Mouse (Mus musculus): Measurements from ENCODE around the gene Ankrd39. TPM values are rescaled to one million over a fixed set of nuclear protein-coding genes. Genes with fewer than 3 reads are reported as not detected.

Ankrd39 gene
- polyA plus RNA-seq, 1 experiment from 2014 or later: 20.4 TPM

DNA sequence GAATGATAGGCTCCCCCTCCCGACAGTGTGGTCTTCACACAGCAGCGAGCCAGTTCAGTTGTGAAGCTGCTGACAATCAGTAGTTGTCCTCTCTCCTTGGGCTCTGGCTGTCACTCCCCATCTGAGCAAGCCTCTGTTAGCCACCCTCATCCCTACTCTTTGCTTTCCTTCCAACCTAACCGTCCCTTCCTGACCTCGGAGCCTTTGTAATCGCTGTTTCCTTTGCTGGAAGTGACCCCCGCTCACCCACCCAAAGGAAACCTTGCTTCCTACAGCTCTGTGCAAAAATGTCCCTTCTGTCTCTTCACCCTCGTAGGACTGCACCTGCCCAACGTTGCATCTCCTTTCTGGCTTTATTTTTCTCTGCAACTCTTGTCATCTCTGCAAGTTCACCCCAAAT lies 35.0 kb upstream of the Ankrd39 start:
- H3K4me2 ChIP-seq (replicated peaks): no peak overlapping the region
- no peak overlapping the region for H3K9ac ChIP-seq
- WGBS: 62% methylated on average over 8 of the region's 8 CpGs
- H3K27me3 ChIP-seq: no peaks in the 10 kb centered on the region
- H3K36me3 ChIP-seq: no peaks in the 10 kb centered on the region
- ATAC-seq (ENCODE audit: insufficient number of reproducible peaks, insufficient read depth, low FRiP score, low TSS enrichment): no peak
- H3K4me1 ChIP-seq: peaks cover 41% of the 10 kb centered on the region
- H3K27ac ChIP-seq: no peak overlapping the region
- no peaks in the 10 kb centered on the region for H3K9me3 ChIP-seq
- no peak overlapping the region for H3K4me3 ChIP-seq

DNA sequence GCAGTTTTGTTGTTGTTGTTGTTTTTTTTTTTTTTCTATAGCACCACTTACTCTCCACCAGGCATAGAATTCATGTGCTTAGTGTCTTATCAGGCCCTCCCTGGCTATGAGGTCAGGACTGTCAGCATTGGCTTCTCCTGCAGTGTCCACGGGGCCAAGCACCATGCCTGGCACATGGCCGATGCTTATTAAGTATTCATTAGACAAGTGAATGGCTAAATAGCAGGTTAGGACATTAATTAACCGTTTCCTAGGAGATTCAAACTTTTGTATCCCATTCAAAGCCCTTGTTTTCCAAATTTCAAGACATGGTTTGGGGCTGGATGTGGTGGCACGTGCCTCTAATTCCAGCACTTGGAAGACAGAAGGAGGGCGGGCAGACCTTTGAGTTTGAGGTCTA lies 34.0 kb upstream of the Ankrd39 start:
- WGBS: 76% methylated on average over 5 of the region's 5 CpGs
- ATAC-seq (ENCODE audit: insufficient number of reproducible peaks, insufficient read depth, low FRiP score, low TSS enrichment): no peak
- H3K4me3 ChIP-seq: no peak overlapping the region
- no peak overlapping the region for H3K4me2 ChIP-seq (replicated peaks)
- no peak overlapping the region for H3K9ac ChIP-seq
- H3K4me1 ChIP-seq: peaks cover 40% of the 10 kb centered on the region
- peak overlapping the region; percentile 94 for H3K27ac ChIP-seq
- H3K9me3 ChIP-seq: no peaks in the 10 kb centered on the region
- no peaks in the 10 kb centered on the region for H3K27me3 ChIP-seq
- H3K36me3 ChIP-seq: no peaks in the 10 kb centered on the region

DNA sequence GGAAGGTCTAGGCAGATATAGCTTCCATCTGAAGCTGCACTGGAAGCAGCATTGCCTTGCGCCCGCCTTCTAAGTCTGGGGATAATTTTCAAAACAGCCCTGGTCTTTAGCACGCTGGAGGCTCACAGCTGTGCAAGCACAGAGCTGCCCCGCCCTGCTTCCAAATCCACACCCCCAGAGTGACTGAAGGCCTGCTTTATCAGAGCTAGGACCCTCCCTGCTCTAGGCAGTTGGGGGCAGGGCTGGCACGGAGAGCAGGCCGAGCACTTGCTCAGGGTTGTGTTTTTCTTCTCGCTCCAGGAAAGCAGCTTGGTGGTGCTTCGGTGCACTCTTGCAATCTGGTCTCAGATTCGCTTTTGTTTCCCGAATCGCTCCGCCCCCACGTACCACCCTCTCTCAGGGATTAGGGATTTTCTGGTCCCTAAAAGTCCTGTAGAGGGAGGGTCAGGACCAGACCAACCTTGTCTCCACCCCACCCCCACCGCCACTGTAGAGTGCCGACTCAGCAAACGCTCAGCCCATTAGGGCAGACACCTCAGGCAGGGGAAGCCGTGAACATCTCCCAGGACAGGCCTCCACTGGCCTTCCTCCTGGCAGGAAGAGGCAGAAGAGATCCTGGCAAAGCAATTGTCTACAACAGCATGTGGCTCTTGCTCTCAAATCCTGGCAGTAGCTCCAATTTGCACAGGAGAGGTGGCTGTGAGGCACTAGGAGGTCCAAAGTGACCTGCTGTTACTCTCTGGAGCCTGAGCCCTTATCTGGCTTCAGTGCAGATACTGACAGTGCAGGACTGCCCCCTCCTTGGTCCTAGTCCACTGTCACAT lies 33.4 kb upstream of the Ankrd39 start:
- H3K27me3 ChIP-seq: no peaks in the 10 kb centered on the region
- H3K27ac ChIP-seq: peak overlapping the region; percentile 94
- H3K9me3 ChIP-seq: no peaks in the 10 kb centered on the region
- peak; percentile 91 for ATAC-seq (ENCODE audit: insufficient number of reproducible peaks, insufficient read depth, low FRiP score, low TSS enrichment)
- H3K36me3 ChIP-seq: no peaks in the 10 kb centered on the region
- peak overlapping the region; percentile 42 for H3K4me2 ChIP-seq (replicated peaks)
- WGBS: 1% methylated on average over 17 of the region's 17 CpGs
- peaks cover 40% of the 10 kb centered on the region for H3K4me1 ChIP-seq
- H3K9ac ChIP-seq: 0 out of 2 replicates have a peak overlapping the region, but pooled peaks have one; percentile 7
- H3K4me3 ChIP-seq: peak overlapping the region; percentile 9; the same call in 1 of the 2 replicates

DNA sequence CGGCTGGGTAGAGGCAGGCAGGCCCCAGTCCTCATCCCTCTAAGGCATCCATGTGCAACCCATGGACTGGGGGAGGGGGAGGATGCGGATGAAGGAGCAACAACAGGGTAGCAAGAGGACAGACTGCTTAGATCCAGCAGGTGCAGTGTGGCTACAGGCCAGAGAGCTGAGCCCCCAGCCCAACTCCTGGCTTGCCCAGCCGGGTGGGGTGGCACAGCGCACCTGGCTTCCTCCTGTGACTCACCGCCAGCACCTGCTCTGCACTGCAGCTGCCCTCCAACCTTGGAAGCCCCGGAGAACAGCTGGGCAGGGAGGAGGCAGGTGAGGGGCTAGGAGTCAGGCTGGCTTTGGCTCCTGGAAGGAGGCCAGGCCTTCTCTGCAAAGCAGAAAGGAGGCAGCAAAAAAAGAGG lies 32.7 kb upstream of the Ankrd39 start:
- ATAC-seq (ENCODE audit: insufficient number of reproducible peaks, insufficient read depth, low FRiP score, low TSS enrichment): peak; percentile 70

DNA sequence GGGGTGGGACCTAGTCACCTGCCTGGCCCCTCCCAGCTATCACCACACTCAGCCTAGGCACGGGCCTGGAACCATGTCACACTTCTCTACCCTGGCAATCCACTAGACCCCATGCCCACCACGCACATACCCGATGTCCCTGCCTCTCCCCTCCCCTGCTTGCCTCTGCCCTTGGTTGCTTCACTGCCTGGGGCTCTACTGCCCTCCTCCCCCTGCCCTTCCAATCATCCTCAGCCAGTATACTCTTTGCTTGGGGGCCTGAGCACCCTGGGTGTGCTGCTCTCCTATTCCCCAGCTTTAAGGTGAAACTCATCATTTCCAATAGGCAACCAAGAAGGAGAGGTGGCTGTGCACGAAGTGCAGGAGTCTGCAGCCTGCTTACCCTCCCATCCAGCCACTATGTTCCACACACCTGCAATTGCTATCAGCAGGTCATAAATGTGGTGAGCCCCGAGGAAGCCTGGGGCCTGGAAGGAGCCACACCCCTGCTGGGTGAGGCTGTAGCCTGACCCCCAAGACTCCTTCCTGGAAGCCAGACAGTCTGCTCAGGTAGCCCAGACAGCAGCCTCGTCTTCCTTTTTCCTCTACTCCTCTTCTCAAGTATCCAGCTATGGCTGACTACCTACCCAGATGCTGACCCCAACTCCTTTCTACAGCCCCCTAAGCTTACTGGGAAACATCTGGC lies 29.9 kb upstream of the Ankrd39 start:
- peaks cover 44% of the 10 kb centered on the region for H3K4me1 ChIP-seq
- 68% methylated on average over 6 of the region's 6 CpGs for WGBS
- no peaks in the 10 kb centered on the region for H3K9me3 ChIP-seq
- H3K27me3 ChIP-seq: no peaks in the 10 kb centered on the region
- no peak overlapping the region for H3K4me2 ChIP-seq (replicated peaks)
- no peak for ATAC-seq (ENCODE audit: insufficient number of reproducible peaks, insufficient read depth, low FRiP score, low TSS enrichment)
- H3K27ac ChIP-seq: no peak overlapping the region
- no peak overlapping the region for H3K9ac ChIP-seq
- H3K36me3 ChIP-seq: no peaks in the 10 kb centered on the region
- no peak overlapping the region for H3K4me3 ChIP-seq

More for the DNA sequence above, 32.7 kb upstream of the Ankrd39 start:
- WGBS: 17% methylated on average over 6 of the region's 6 CpGs
- Histone ChIP-seq H3K27ac (peak overlapping the region; percentile 94), H3K9ac (no peak overlapping the region), H3K4me3 (peak overlapping the region; percentile 9; the same call in 1 of the 2 replicates), H3K36me3 (no peaks in the 10 kb centered on the region), H3K4me1 (peaks cover 41% of the 10 kb centered on the region), H3K27me3 (no peaks in the 10 kb centered on the region), H3K4me2 (replicated peaks) (peak overlapping the region; percentile 42), H3K9me3 (no peaks in the 10 kb centered on the region)

DNA sequence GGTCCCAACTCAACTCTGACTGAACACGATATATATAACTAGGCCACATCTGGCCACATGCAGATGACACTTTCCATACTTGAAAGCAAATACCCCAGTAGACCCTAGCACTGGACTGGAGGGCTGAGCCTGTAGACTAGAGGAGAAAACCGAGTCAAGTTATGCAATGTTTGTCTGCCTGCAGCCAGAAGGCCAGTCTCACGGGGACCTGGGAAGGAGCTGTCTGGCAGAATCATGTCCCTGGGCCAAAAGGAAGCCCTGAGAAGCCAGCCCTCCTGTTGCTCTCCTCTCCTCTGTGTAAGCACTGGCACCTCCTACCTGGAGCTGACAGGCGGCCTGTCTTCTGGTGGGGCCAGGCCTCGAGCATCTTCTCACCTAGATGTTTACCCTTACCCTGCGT lies 28.1 kb upstream of the Ankrd39 start:
- no peak overlapping the region for H3K9ac ChIP-seq
- H3K9me3 ChIP-seq: no peaks in the 10 kb centered on the region
- H3K27me3 ChIP-seq: no peaks in the 10 kb centered on the region
- H3K27ac ChIP-seq: no peak overlapping the region
- H3K36me3 ChIP-seq: no peaks in the 10 kb centered on the region
- H3K4me3 ChIP-seq: no peak overlapping the region
- ATAC-seq (ENCODE audit: insufficient number of reproducible peaks, insufficient read depth, low FRiP score, low TSS enrichment): no peak
- 57% methylated on average over 6 of the region's 6 CpGs for WGBS
- H3K4me1 ChIP-seq: peaks cover 36% of the 10 kb centered on the region
- H3K4me2 ChIP-seq (replicated peaks): no peak overlapping the region

DNA sequence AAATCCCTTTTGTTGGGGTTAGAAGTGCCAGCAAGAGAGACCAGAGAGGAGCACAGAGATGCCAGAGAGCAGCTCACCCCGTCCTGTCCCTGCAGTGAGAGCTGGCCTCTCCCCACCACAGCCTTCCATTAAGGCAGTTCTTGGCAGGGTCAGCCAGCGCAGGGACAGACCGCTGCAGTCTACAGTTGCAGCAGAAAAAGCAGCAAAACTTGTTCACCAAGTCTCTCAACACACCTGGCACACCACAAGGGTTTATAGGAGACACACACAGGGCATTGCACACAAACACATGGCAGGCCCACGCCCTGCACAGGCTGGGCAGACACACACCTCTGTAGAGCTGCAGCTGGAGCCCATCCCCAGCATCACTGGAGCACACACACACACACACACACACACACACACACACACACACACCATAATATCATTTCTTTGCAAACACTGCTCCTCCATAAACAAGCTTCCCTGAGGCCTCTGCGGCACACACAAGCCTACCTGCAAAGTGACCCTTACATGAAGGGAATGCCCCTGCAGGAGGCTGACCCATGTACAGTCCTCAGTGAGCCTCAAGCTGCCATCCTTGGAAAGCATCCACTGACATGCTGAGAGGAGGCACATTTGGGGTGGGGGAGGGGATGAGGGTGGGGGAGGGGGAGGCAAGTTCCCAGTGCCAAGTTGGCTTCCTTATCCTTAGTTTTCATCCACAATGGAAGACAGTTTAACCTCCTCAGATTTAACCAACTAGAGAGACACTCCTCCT lies 27.1 kb upstream of the Ankrd39 start:
- H3K9ac ChIP-seq: no peak overlapping the region
- peaks cover 30% of the 10 kb centered on the region for H3K4me1 ChIP-seq
- no peak for ATAC-seq (ENCODE audit: insufficient number of reproducible peaks, insufficient read depth, low FRiP score, low TSS enrichment)
- H3K27me3 ChIP-seq: no peaks in the 10 kb centered on the region
- no peaks in the 10 kb centered on the region for H3K9me3 ChIP-seq
- no peak overlapping the region for H3K27ac ChIP-seq
- no peak overlapping the region for H3K4me2 ChIP-seq (replicated peaks)
- no peak overlapping the region for H3K4me3 ChIP-seq
- 75% methylated on average over 5 of the region's 5 CpGs for WGBS
- H3K36me3 ChIP-seq: no peaks in the 10 kb centered on the region

DNA sequence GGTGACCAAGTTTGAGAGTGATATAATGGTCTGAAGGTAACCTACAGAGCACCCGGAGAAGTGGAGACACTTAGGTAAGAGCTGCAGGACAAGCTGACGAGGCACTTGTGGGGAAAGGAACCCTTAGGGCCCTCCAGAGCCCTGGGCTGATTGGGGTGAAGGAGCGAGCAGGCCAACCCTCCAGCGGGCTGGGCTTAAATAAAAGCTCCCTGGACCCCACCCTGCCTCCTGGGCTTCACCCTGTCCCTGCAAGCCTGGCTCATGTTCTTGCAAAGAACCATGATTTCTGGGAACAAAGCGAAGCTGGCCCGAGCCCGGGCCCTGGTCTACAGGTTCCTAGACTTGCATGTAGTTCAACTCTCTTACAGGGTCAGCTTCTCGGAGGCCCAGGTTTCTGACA lies 26.3 kb upstream of the Ankrd39 start:
- no peak for ATAC-seq (ENCODE audit: insufficient number of reproducible peaks, insufficient read depth, low FRiP score, low TSS enrichment)
- H3K4me2 ChIP-seq (replicated peaks): no peak overlapping the region
- H3K4me3 ChIP-seq: no peak overlapping the region
- peaks cover 32% of the 10 kb centered on the region for H3K4me1 ChIP-seq
- 76% methylated on average over 8 of the region's 8 CpGs for WGBS
- H3K9ac ChIP-seq: no peak overlapping the region
- H3K27ac ChIP-seq: no peak overlapping the region
- H3K9me3 ChIP-seq: no peaks in the 10 kb centered on the region
- no peaks in the 10 kb centered on the region for H3K36me3 ChIP-seq
- H3K27me3 ChIP-seq: no peaks in the 10 kb centered on the region

DNA sequence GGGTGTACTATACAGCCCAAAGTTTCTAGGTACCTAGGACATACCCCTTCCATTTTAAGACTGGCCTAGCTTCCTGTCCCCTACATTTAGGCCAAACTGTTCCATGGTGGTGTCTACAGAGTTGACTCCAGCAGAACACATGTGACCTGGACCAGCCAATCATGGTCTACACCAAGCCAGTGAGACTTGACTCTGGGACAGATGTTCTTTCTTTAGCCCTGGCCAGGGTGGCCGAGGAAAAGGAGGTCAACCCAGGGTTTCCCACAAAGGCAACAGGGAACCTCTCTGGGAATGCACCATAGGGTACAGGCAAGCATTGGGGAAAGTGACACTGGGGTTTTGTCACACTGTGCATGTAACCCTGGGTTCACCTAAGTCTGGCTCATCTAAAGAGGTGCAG lies 25.5 kb upstream of the Ankrd39 start:
- Histone ChIP-seq H3K27ac (no peak overlapping the region), H3K27me3 (no peaks in the 10 kb centered on the region), H3K4me2 (replicated peaks) (no peak overlapping the region), H3K9me3 (no peaks in the 10 kb centered on the region), H3K36me3 (no peaks in the 10 kb centered on the region), H3K4me1 (peaks cover 39% of the 10 kb centered on the region), H3K4me3 (no peak overlapping the region), H3K9ac (no peak overlapping the region)
- 46% methylated on average over 1 of the region's 1 CpGs for WGBS
- no peak for ATAC-seq (ENCODE audit: insufficient number of reproducible peaks, insufficient read depth, low FRiP score, low TSS enrichment)

DNA sequence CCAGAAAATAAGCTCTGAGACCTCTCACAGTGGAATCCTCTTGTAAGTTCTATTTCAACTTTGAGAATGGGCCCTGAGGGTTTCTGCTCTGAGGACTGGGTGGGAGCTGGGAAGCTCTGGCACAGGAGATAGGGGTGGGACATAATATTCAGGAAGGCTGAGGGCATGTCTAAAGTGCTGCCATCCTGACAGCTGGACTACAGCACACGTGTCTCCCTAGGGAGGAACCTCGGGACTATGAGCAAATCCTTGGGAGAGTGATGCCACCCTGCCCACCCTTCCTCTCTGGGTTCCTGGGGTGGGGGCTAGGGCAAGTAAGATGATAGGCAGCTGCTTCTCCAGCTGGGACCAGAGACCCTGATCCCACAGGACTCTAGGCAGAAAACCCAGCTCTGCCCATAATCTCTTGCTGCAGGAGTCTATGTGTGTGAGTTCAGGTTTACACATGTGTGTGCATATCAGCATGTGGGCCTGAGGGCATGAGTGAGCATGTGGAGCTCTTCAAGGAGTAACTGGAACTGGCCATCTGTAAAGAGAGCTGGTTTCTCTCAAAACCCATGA lies 25.0 kb upstream of the Ankrd39 start:
- WGBS: 74% methylated on average over 2 of the region's 2 CpGs
- Histone ChIP-seq H3K4me3 (no peak overlapping the region), H3K4me2 (replicated peaks) (no peak overlapping the region), H3K9me3 (no peaks in the 10 kb centered on the region), H3K27me3 (no peaks in the 10 kb centered on the region), H3K9ac (no peak overlapping the region), H3K36me3 (no peaks in the 10 kb centered on the region), H3K27ac (no peak overlapping the region), H3K4me1 (peaks cover 39% of the 10 kb centered on the region)
- ATAC-seq (ENCODE audit: insufficient number of reproducible peaks, insufficient read depth, low FRiP score, low TSS enrichment): no peak

DNA sequence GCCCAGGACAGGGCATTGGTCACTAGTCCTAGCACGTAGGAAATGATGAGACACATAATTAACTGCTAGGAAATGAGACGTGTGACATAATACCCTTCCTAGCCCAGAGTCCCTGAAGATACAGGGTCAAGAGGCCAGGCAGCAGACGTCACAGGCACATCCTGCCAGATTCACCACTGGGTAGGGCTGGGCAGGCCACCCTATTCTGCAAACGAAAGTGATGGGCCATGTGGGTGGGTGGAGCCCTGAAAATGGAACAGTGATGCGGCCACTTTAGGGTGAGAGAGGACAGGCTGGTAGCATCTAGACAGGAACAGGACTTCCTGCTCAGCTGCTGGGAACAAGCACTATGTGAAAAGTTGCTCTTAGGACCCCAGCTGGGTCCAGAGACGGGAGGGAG lies 24.4 kb upstream of the Ankrd39 start:
- Histone ChIP-seq H3K27me3 (no peaks in the 10 kb centered on the region), H3K4me2 (replicated peaks) (no peak overlapping the region), H3K36me3 (no peaks in the 10 kb centered on the region), H3K9ac (no peak overlapping the region), H3K4me1 (peaks cover 38% of the 10 kb centered on the region), H3K4me3 (no peak overlapping the region), H3K9me3 (no peaks in the 10 kb centered on the region), H3K27ac (no peak overlapping the region)
- WGBS: 34% methylated on average over 6 of the region's 6 CpGs
- ATAC-seq (ENCODE audit: insufficient number of reproducible peaks, insufficient read depth, low FRiP score, low TSS enrichment): no peak
